Comparison of ENCODE assay signal across 23 mouse cellular contexts in the genomic region with DNA sequence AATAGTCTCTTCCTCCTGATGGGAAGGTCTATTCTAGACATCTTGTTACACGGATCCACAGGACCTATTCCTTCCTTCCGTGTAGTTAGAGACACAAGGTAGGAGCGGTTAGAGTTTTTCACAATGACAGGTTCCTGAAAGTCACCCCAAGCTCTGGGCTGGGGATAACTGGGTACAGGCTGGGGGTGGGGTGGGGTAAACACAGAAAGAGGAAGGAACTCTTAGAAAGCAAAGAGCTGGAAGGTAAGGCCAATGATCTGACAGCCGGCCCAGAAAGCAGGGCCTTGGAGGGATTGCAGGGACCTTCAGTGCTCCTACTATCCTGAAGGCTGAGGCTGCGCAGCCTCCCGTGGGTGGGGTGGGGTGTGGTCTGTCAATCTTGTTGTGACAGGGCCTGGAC.
DNase-seq lines count a peak whose midpoint lies in the region; ATAC-seq and TF ChIP-seq lines count a peak whose summit lies in the region.
"Had no signal": no experiment of that assay in that cellular context is flagged by ENCODE, and none has a peak within 500 bp of the region (broad histone marks: within the 10 kb centered on the region; RNA-seq: fewer than 3 reads in every experiment).

No protein-coding gene starts in this region.

- ATAC-seq in megakaryocyte progenitor cell, adult 5-6 weeks (replicated peaks; ENCODE audit: poor library complexity), result peak; percentile 56
- no peak for ATAC-seq in intestine, embryonic 15.5 days
- ATAC-seq: hindbrain, postnatal 0 days; midbrain, embryonic 13.5 days had no signal

- H3K9me3 ChIP-seq in intestine, embryonic 15.5 days, result no peaks in the 10 kb centered on the region
- H3K9me3 ChIP-seq: embryonic facial prominence, embryonic 15.5 days; heart, embryonic 15.5 days; limb, embryonic 13.5 days; midbrain, embryonic 13.5 days had no signal

- 0 out of 2 replicates have a peak, but pooled peaks cover 7% of the 10 kb centered on the region for H3K4me1 ChIP-seq in intestine, embryonic 15.5 days (replicated peaks)
- H3K4me1 ChIP-seq: embryonic facial prominence, embryonic 15.5 days; heart, embryonic 15.5 days; limb, embryonic 13.5 days; midbrain, embryonic 13.5 days had no signal

- H3K4me2 ChIP-seq in intestine, embryonic 15.5 days (replicated peaks), result no peak overlapping the region
- H3K4me2 ChIP-seq: embryonic facial prominence, embryonic 15.5 days; heart, embryonic 15.5 days; limb, embryonic 13.5 days; lung, embryonic 14.5 days; midbrain, embryonic 13.5 days had no signal

- no peak for TF ChIP-seq CTCF in layer of hippocampus, adult 2 months (conservative IDR thresholded peaks at IDR 0.05)

- no peak overlapping the region for H3K9ac ChIP-seq in intestine, embryonic 15.5 days
- H3K9ac ChIP-seq: embryonic facial prominence, embryonic 15.5 days; heart, embryonic 15.5 days; limb, embryonic 13.5 days; lung, embryonic 14.5 days; midbrain, embryonic 13.5 days had no signal

- WGBS in intestine, embryonic 15.5 days, result 73% methylated on average over 6 of the region's 6 CpGs

- peak overlapping the region; percentile 2; the same call in 1 of the 2 replicates for H3K27ac ChIP-seq in layer of hippocampus, adult 2 months
- H3K27ac ChIP-seq in intestine, embryonic 15.5 days, result no peak overlapping the region
- H3K27ac ChIP-seq: embryonic facial prominence, embryonic 15.5 days; heart, embryonic 15.5 days; hindbrain, postnatal 0 days; kidney, postnatal 0 days; limb, embryonic 13.5 days; midbrain, embryonic 13.5 days had no signal

- H3K27me3 ChIP-seq in intestine, embryonic 15.5 days (replicated peaks), result no peaks in the 10 kb centered on the region
- H3K27me3 ChIP-seq: CH12.LX; embryonic facial prominence, embryonic 15.5 days; heart, embryonic 15.5 days; limb, embryonic 13.5 days; midbrain, embryonic 13.5 days had no signal

- DNase-seq in layer of hippocampus, adult 2 months (ENCODE audit: low spot score in 2 of 2), result no peak
- no peak for DNase-seq in layer of hippocampus, postnatal 36 days
- peak; percentile 26 to 36 for DNase-seq in spleen, postnatal 36 days (ENCODE audit: low spot score in 2 of 2)
- no peak for DNase-seq in spleen, adult 12 weeks (ENCODE audit: low spot score)
- no peak for DNase-seq in adrenal gland, adult 8-10 months
- DNase-seq in cerebellum, postnatal 25 days, result no peak
- DNase-seq: cerebellum, adult 9-11 months; embryo, embryonic 11 days; heart, postnatal 4 days; kidney, adult 18-20 months; lung, embryonic 14.5 days; right cerebral cortex, postnatal 25 days; thymus, postnatal 4 days had no signal

- no peak overlapping the region for H3K4me3 ChIP-seq in layer of hippocampus, adult 2 months
- H3K4me3 ChIP-seq in intestine, embryonic 15.5 days (replicated peaks), result no peak overlapping the region
- H3K4me3 ChIP-seq: embryonic facial prominence, embryonic 15.5 days; heart, embryonic 15.5 days; limb, embryonic 13.5 days; midbrain, embryonic 13.5 days; myocyte had no signal

- H3K36me3 ChIP-seq in intestine, embryonic 15.5 days, result no peaks in the 10 kb centered on the region
- H3K36me3 ChIP-seq: embryonic facial prominence, embryonic 15.5 days; heart, embryonic 15.5 days; limb, embryonic 13.5 days; midbrain, embryonic 13.5 days had no signal

Comparison
In these comparisons a context has a peak if more than half of its experiments do, and no peak if none do; other contexts are left out.
1. DNase-seq: peak in spleen, postnatal 36 days (2 of 2); none in layer of hippocampus, adult 2 months (0 of 2), layer of hippocampus, postnatal 36 days (0 of 2), spleen, adult 12 weeks (single experiment), adrenal gland, adult 8-10 months (single experiment) and cerebellum, postnatal 25 days (0 of 2).